Mouse (Mus musculus): ENCODE measurements at regions not wholly inside any gene's neighbourhood (a gene's known extent, or its start where the extent isn't known, plus 50 kb on each side); places are given as distances from the start of the nearest gene placed in this dataset.

DNA sequence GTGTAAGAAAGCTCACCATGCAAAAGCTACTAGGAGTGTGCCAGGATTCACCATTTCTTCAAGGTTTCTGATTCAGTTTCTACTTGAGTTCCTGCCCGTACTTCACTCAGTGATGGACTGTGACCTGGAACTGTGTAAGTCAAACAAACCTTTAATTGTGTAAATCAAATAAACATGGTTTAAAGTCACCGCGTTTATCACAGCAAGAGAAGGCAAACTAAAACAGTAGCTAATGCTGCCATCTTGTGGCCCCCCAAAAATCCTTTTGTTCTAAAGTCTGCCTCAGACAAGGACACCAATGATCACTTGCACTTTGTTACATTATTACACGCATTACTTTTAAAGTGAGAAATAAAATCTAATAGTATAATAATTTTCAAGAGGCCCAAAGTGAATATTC is 63.6 kb upstream of the Dcx start:
- peak; percentile 4 for DNase-seq (ENCODE audit: low spot score)

Measured in urinary bladder, postnatal 14 days (tissue).